Mouse (Mus musculus) liver, adult 2 months (tissue): ENCODE measurements around the gene Whamm. TPM values are rescaled to one million over a fixed set of nuclear protein-coding genes. Genes with fewer than 3 reads are reported as not detected.

Experiments
- DNase-seq: peaks from one replicate; pipeline ENCODE4 v3.0.0-alpha.2; 2011; ENCODE audit warnings: low read depth, low spot score; ENCODE audit errors: extremely low read depth
- H3K27ac ChIP-seq: fragments of 200-500 bp; replicated peaks from 2 replicates; pipeline ENCODE4 v1.5.1; 2012; ENCODE audit warnings: low read depth, mild to moderate bottlenecking, control low read depth, inconsistent platforms, low read length; ENCODE audit not compliant: insufficient read depth
- H3K27me3 ChIP-seq: fragments of 200-500 bp; 2 replicates; pipeline ENCODE4 v1.6.1; 2012; ENCODE audit warnings: mild to moderate bottlenecking, moderate library complexity, low read length, inconsistent platforms; ENCODE audit not compliant: control insufficient read depth, insufficient read depth
- H3K36me3 ChIP-seq: fragments of 200-500 bp; 2 replicates; pipeline ENCODE4 v1.6.1; 2012; ENCODE audit warnings: low read length, inconsistent platforms; ENCODE audit not compliant: control insufficient read depth, insufficient read depth
- H3K4me1 ChIP-seq: fragments of 200-500 bp; 2 replicates; pipeline ENCODE4 v1.6.1; 2011; ENCODE audit warnings: low read length; ENCODE audit not compliant: control insufficient read depth, insufficient read depth
- H3K4me3 ChIP-seq: fragments of 200-500 bp; 2 replicates; pipeline ENCODE4 v1.5.1; 2011; ENCODE audit warnings: low read depth, mild to moderate bottlenecking, control low read depth, low read length, moderate library complexity; ENCODE audit not compliant: insufficient read depth
- H3K79me2 ChIP-seq: fragments of 200-500 bp; 2 replicates; pipeline ENCODE4 v1.6.1; 2012; ENCODE audit warnings: inconsistent platforms, mild to moderate bottlenecking, low read length, moderate library complexity; ENCODE audit not compliant: control insufficient read depth, insufficient read depth
- H3K9ac ChIP-seq: fragments of 200-500 bp; 2 replicates; pipeline ENCODE4 v1.6.1; 2012; ENCODE audit warnings: low read depth, mild to moderate bottlenecking, control low read depth, inconsistent platforms, low read length
- CTCF ChIP-seq: fragments of 200-500 bp; IDR thresholded peaks from 2 replicates; pipeline ENCODE4 v1.5.1; 2011; ENCODE audit warnings: low read depth, low read length, control low read depth
- POLR2A ChIP-seq: fragments of 200-500 bp; IDR thresholded peaks from 2 replicates; pipeline ENCODE4 v1.6.1; 2011; ENCODE audit warnings: low read length, control low read depth; ENCODE audit not compliant: insufficient read depth; ENCODE audit errors: extremely low read depth
- WGBS: fragments of 180-500 bp; shearing (Covaris S2); methylation state at CpG from one replicate; pipeline ENCODE4 v1.1.7; 2018; 5-methylcytosine and 5-hydroxymethylcytosine counted together
- polyA plus RNA-seq: library from polyadenylated mRNA; depleted of rRNA; stranded (reverse); fragments of >200 nt; gene quantifications from 2 replicates; pipeline ENCODE4 v1.2.3, GENCODE M21; 2012
- total RNA-seq: library from RNA; depleted of rRNA; stranded (reverse); fragments of >200 nt; gene quantifications from 2 replicates; pipeline ENCODE4 v1.2.3, GENCODE M21; 2014

Whamm gene
- total and polyA plus RNA-seq, 2 experiments, result 20.7 to 44.6 TPM

DNA sequence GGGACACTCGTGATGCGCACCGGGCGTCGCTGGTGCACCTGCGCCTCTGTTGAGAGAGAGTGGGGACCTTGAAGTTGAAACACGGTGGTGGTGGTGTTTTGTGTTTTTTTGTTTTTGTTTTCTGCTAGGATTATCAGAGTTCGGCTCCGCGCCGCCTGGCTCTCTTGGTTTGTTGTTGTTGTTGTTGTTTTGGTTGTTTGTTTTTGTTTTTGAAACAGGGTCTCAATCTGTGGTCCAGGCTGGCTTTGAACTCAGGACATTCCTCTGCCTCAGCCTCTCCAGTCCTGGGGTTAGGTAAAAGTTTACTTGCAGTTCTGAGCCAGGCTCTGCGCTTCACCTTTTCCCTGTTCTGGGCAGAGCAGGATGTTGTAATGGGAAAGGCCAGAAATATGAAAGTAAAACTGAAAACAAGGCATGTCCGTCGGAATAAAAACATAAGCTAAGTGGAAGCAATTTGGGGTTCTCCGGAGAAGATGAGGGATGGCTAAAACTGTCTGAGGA, 925 bp downstream of the Whamm start:
- DNase-seq, result peak; percentile 85
- H3K4me3 ChIP-seq, result peak overlapping the region; percentile 89
- no peak for TF ChIP-seq POLR2A
- TF ChIP-seq CTCF, result no peak
- no peaks in the 10 kb centered on the region for H3K27me3 ChIP-seq
- H3K27ac ChIP-seq, result peak overlapping the region; percentile 93
- whole genome bisulfite sequencing, result 1% methylated on average over 15 of the region's 15 CpGs
- peaks cover 22% of the 10 kb centered on the region for H3K4me1 ChIP-seq
- peaks cover 38% of the 10 kb centered on the region for H3K79me2 ChIP-seq
- H3K9ac ChIP-seq, result peak overlapping the region; percentile 100
- H3K36me3 ChIP-seq, result peaks cover 18% of the 10 kb centered on the region

DNA sequence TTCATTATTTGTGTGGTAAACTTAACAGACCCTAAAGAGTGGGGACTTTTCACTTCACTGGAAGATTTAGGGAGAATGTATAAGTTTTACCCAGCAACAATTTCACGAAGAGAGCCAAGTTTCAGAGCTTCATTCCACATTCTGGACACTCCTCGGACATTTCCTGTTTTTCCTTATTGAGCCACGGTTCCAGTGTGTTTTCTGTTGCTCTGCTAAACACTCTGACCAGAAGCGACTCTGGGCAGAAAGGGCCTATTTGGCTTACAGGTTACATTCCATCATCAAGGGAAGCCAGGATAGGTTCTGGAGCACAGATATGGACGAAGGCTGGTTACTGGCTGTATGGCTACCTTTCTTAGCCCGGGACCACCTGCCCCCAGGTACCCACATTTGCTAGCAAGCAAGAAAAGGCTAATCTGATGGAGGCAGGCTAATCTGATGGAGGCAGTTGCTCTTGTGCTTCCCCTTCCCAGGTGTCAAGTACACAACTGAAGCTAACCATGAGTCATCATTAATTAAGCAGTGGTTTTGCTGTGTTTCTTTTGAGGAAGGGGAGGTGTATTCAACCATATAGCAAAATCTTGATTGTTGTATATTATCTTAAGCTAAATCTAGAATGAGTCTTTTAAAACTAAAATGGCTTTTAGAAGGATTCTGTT, 1.7 kb downstream of the Whamm start:
- H3K9ac ChIP-seq, result peak overlapping the region; percentile 74
- H3K4me1 ChIP-seq, result peaks cover 24% of the 10 kb centered on the region
- H3K36me3 ChIP-seq, result peaks cover 25% of the 10 kb centered on the region
- DNase-seq, result peak; percentile 61
- H3K79me2 ChIP-seq, result peaks cover 44% of the 10 kb centered on the region
- TF ChIP-seq CTCF, result no peak
- no peak for TF ChIP-seq POLR2A
- 9% methylated on average over 6 of the region's 6 CpGs for WGBS
- peak overlapping the region; percentile 93 for H3K27ac ChIP-seq
- peak overlapping the region; percentile 44 for H3K4me3 ChIP-seq
- H3K27me3 ChIP-seq, result no peaks in the 10 kb centered on the region

DNA sequence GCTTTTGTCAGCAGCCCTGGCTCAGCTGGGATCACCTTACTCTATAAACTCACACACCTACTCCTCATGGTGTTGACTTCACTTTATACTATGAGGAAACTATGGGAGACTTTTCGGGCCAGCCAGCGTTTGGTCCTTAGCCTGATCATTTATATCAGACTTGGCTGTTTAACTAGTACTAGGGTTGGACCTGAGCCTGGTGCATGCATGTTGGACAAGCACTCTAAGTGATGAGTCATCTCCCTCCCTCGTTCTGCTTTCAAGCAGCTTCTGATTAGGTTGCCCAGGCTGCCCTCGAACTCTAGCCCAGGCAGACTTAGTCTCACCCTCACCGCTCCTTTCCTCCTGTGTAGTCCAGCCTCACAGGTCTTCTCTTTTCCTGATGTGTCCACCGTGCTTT, 2.3 kb downstream of the Whamm start:
- Histone ChIP-seq H3K36me3 (peaks cover 29% of the 10 kb centered on the region), H3K4me1 (peaks cover 30% of the 10 kb centered on the region), H3K79me2 (peaks cover 44% of the 10 kb centered on the region), H3K4me3 (peak overlapping the region; percentile 5; the same call in 1 of the 2 replicates), H3K27me3 (no peaks in the 10 kb centered on the region), H3K9ac (peak overlapping the region; percentile 22), H3K27ac (peak overlapping the region; percentile 93)
- TF ChIP-seq POLR2A, result no peak
- TF ChIP-seq CTCF, result no peak
- WGBS, result 19% methylated on average over 6 of the region's 6 CpGs
- peak; percentile 96 for DNase-seq

GRCm38 (mm10) chr7:81573821-81574220, 2.8 kb downstream of the Whamm start:
- H3K4me3 ChIP-seq, result no peak overlapping the region
- WGBS, result 88% methylated on average over 9 of the region's 9 CpGs
- DNase-seq, result no peak
- peaks cover 44% of the 10 kb centered on the region for H3K79me2 ChIP-seq
- peak overlapping the region; percentile 15; the same call in 1 of the 2 replicates for H3K9ac ChIP-seq
- TF ChIP-seq CTCF, result no peak
- no peak for TF ChIP-seq POLR2A
- H3K27me3 ChIP-seq, result no peaks in the 10 kb centered on the region
- peaks cover 33% of the 10 kb centered on the region for H3K4me1 ChIP-seq
- peaks cover 32% of the 10 kb centered on the region for H3K36me3 ChIP-seq
- H3K27ac ChIP-seq, result peak overlapping the region; percentile 93

- peak overlapping the region; percentile 15; the same call in 1 of the 2 replicates for H3K27ac ChIP-seq
- peaks cover 47% of the 10 kb centered on the region for H3K79me2 ChIP-seq
- H3K4me1 ChIP-seq, result peaks cover 33% of the 10 kb centered on the region
- H3K4me3 ChIP-seq, result no peak overlapping the region
- no peaks in the 10 kb centered on the region for H3K27me3 ChIP-seq
- H3K9ac ChIP-seq, result no peak overlapping the region
- TF ChIP-seq POLR2A, result no peak
- TF ChIP-seq CTCF, result no peak
- DNase-seq, result no peak
- 70% methylated on average over 10 of the region's 10 CpGs for WGBS
- peaks cover 41% of the 10 kb centered on the region for H3K36me3 ChIP-seq
Measured at GRCm38 (mm10) chr7:81575606-81576005, 4.5 kb downstream of the Whamm start.

GRCm38 (mm10) chr7:81577872-81578271, 6.8 kb downstream of the Whamm start:
- Histone ChIP-seq H3K79me2 (peaks cover 37% of the 10 kb centered on the region), H3K27me3 (no peaks in the 10 kb centered on the region), H3K27ac (no peak overlapping the region), H3K9ac (no peak overlapping the region), H3K36me3 (peaks cover 43% of the 10 kb centered on the region), H3K4me1 (peaks cover 33% of the 10 kb centered on the region), H3K4me3 (no peak overlapping the region)
- DNase-seq, result no peak
- WGBS, result 62% methylated on average over 3 of the region's 3 CpGs
- no peak for TF ChIP-seq CTCF
- TF ChIP-seq POLR2A, result no peak
